Mouse (Mus musculus) spleen, embryonic (tissue): Measurements from ENCODE around the gene Rasgrp2.

Experiments
- CTCF ChIA-PET: fragments of 350-600 bp; sonication (Branson Sonifier 250); formaldehyde crosslinking; loops from one replicate; lab custom pipeline; 2022; lab: Charles Lee

Gene Rasgrp2

GRCm38 (mm10) chr19:6405433-6405832 is 6.3 kb downstream of the Rasgrp2 start:
- CTCF ChIA-PET: interaction anchor here (0.6 kb wide), 1 partner anchor 172 kb away, joined by 3 read pairs; no protein-coding TSS in a partner anchor

DNA sequence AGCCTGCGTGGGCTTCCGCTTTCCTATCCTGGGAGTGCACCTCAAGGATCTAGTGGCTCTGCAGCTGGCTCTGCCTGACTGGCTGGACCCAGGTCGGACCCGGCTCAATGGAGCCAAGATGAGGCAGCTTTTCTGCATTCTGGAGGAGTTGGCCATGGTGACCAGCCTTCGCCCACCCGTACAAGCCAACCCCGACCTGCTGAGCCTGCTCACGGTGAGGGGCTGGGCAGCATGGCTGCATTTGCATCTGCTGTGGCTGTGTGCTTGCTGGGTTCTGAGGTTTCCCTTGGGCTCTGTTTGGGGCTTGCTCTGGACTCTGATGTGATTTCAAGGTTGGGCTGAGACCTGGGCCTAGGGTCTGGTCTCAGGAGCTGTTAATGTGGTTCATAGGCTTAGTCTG is 8.0 kb downstream of the Rasgrp2 start:
- CTCF ChIA-PET: no interaction called here

- CTCF ChIA-PET: no interaction called here
Measured at GRCm38 (mm10) chr19:6407816-6408510, 8.8 kb downstream of the Rasgrp2 start.

- CTCF ChIA-PET: no interaction called here
Measured at GRCm38 (mm10) chr19:6408749-6409148, 9.6 kb downstream of the Rasgrp2 start.

DNA sequence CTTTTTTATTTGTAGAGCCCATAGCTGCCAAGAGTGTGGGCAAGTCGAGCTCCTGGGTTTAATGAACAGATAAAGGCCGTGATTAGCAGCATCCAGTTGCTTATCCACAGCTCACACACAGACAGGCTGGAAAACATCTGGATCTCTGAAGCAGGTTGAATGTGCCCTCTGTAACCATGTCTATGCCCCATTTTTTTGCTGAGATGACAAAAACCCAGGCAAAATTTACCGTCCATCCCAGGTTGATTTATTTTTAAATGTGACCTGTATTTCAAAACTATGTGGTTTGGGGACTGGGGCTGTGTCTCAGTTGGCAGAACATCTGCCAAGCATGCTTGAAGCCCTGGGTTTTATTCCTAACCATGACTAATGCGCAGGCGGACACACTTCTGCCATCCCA is 10.0 kb downstream of the Rasgrp2 start:
- CTCF ChIA-PET: no interaction called here

- CTCF ChIA-PET: interaction anchor here (1.1 kb wide), 1 partner anchor 72 kb away, joined by 3 read pairs; no protein-coding TSS in a partner anchor
Measured at GRCm38 (mm10) chr19:6409936-6410335, 10.8 kb downstream of the Rasgrp2 start.

- CTCF ChIA-PET: interaction anchor here (1.4 kb wide), 1 partner anchor 11 kb away, joined by 3 read pairs; no protein-coding TSS in a partner anchor
Measured at GRCm38 (mm10) chr19:6412798-6413197, 13.7 kb downstream of the Rasgrp2 start.

- CTCF ChIA-PET: no interaction called here
Measured at GRCm38 (mm10) chr19:6415454-6415853, 16.3 kb downstream of the Rasgrp2 start.

- CTCF ChIA-PET: interaction anchor here (0.8 kb wide), 1 partner anchor 15 kb away, joined by 3 read pairs; no protein-coding TSS in a partner anchor
Measured at GRCm38 (mm10) chr19:6416124-6416770, 17.1 kb downstream of the Rasgrp2 start.

DNA sequence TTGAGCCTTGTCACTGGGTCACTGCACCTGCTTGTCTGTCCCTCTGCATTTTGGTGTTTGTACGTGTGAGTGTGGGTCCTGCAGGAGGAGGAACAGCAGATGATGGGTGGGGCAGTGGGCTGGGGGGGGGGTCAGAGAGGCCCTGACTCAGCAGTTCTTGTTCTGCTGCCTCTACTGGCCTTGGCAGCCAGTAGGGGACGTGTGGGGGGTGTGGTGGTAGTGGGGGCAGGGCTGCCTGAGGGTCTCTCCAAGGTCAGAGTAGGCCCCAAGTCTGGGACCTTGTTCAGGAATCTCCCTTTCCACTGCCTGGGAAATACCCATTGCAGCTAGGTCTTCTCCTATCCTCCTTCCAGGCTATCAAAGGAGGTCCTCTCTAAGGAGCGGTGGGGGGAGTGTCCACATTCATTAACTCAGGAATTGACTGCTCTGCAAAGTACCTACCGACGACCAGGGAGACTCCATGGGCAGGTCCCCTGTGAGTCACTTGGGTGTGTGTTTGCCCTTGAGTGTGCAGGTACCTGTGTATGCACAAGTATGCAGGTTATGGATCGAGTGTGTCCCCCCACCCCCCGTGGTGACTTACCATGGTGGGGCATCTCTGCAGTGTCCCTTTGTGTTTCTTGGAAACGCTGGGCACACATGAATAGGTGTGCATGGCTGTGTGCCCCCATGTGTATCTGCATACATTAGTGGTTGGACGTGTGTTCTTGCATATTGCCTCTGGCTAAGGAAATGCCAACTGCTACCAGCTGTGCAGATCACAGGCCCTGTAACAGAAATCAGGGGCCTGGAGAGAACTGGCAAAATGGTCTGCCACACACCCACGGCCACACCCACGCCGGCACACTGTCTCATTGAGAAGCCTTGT is 18.0 kb downstream of the Rasgrp2 start:
- CTCF ChIA-PET: interaction anchor here (0.5 to 0.7 kb wide), 2 partner anchors 20 to 35 kb away, joined by 3 to 4 read pairs; no protein-coding TSS in a partner anchor

DNA sequence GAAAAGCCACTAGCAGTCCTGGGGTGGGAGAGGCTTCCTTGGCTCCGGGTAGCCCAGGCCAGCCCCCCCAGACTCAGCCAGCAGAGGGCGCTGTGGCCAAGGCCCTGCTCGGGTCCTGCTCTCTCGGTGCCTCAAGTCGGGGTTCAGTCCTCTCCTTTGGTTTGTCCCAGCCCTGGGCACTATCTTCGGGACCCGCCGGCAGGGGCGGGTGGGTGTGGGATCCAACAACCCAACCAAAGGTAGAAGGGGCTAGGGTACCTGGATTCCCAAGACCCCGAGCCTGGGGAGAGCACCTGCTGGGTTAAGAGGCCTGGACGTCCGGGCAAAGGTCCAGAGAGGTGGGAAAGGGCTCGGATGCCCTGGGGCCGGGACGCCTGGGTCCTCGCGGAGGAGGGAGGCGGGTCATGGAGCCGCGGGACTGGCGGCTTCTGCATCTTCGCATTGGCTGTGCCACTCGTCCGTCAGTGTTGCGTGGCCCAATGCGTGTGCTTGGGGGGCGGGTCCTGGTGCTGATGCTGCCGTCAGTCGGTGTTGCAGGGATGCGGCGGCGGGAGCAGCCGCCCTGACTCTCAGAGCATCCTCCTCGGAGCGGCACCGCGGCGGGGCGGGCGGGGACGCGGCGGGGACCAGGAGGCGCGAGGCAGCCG is 19.2 kb downstream of the Rasgrp2 start, which contains the start of gene Nrxn2:
Gene Nrxn2 (plus strand): TSS at position 499 of the 647 bp plus-strand sequence.
- CTCF ChIA-PET: interaction anchor here (0.7 kb wide), 1 partner anchor 34 kb away, joined by 3 read pairs; no protein-coding TSS in a partner anchor

DNA sequence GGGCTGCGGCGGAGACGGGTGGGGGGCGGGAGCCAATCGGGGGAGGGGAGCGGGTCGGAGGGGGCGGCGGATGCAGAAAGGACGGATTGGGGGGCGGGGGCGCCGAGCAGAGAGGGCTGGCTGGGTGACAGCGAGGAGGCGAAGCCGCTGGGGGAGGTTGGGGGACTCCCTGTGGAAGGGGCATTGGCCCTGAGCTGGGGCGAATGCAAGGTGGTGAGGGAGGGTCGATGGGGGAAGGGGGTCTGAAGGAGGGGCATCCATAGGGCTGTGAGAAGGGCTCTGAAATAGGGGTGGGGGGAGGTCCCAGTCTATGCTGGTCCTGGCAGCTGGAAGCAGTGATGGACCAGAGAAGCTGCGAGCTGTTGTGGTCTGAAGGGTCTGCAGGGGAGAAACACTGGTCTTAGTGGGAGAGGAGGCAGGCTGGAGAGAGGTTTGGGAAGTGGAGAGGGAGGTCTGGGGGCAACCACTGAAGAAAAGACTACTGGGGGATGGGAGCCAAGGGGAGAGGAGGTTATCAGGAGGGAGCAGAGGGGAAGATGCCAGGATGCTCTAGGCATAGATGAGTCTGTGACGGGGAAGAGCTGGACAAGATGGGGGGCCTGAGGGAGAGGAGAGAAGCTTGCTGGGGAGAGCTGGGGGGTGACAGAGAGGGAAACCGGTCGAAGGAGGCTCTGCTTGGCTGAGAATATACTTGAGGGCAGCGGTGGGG is 20.0 kb downstream of the Rasgrp2 start:
- CTCF ChIA-PET: interaction anchor here (0.6 kb wide), 1 partner anchor 1457 kb away, joined by 8 read pairs; no protein-coding TSS in a partner anchor

DNA sequence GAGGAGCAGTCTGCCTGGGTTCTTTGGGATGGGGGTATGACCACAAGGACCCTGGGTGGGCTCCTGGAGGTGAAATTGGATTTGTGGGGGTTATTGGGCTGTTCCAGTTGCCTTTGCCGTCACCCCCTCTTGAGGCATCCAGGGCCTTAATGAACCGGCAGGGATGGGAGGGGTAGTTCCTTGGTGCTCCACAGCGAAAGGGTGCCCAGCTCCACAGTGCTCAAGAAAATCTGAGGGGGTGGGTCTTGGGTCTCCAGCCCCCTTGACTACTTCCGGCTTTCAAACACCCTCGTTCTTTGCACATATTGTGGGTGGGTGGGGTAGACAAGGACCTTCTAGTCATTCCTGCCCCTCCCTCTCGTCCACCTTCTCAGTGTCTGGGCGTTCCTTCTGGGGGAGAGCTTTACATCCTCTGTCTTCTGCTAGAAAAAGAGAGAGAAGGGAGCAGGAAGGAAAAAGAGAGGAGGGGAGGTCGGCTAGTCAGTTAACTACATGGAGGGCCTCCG is 20.7 kb downstream of the Rasgrp2 start:
- CTCF ChIA-PET: interaction anchor here (0.6 kb wide), 1 partner anchor 1458 kb away, joined by 8 read pairs; no protein-coding TSS in a partner anchor

DNA sequence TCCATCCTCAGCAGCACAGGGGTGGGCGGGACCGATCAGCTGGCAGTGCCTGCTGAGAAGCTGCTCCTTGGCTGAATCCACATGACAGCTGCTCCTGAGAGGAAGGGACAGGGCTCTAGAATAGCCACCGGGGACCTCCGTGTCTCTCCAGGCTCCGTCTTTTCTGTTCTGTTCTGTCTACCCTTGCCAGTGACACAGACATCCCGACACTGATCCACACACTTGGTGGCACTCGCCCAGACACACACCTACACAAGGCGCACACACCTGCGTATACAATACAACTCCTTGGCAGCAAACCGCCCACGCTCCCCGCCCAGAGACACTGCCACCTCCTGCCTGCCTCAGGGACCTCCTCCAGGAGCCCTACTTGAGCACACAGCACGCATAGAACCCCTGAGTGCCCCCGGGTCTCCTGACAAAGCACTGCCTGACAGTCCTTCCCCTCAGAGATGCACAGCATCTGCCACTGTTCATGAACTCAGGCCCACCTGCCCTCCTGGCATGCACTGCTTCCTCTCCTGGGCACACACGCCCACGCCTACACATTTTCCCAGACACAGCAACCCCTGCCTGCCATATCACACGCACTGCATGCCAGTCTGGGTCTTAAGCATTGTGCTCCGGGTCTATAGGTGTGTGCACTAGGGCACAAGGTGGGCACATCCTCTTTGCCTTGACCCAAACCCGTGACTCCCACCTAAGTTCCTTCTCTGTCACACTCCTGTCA is 21.5 kb downstream of the Rasgrp2 start:
- CTCF ChIA-PET: no interaction called here

DNA sequence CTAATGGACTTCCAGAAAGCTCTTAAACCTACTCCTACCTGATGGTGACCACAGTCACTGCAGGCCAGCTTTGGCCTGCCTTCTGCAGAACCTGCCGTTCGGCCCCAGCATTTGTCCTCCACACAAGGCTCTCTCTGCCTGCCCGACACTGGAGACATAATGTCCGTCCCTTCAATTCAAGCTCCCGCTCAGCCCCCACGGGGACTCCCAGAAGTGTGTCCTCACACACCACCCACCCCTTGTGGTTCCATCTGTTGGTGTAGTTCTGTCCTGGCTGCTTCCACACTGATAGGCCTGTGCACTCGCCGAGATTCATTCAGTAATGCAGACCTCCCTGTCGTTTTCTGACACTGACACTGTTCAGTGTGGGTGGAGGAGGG is 22.1 kb downstream of the Rasgrp2 start:
- CTCF ChIA-PET: no interaction called here

DNA sequence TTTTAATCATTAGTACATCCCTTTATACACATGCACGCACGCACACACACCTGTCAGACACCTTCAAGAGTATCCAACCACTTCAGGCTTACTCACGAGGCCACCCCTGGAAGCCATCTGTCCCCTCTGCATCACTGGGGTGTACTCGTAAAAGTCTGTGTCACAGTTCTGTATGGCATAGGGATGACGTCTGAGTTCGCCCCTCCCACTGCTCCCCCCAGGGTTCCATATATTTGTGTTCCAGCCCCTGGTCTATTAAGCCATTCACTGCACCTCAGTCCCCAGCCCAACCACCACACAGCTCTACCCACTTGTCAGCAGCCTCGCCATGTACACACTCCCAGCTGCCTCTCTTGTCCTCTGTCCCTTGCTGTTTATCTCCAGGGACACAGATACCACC is 22.9 kb downstream of the Rasgrp2 start:
- CTCF ChIA-PET: no interaction called here

DNA sequence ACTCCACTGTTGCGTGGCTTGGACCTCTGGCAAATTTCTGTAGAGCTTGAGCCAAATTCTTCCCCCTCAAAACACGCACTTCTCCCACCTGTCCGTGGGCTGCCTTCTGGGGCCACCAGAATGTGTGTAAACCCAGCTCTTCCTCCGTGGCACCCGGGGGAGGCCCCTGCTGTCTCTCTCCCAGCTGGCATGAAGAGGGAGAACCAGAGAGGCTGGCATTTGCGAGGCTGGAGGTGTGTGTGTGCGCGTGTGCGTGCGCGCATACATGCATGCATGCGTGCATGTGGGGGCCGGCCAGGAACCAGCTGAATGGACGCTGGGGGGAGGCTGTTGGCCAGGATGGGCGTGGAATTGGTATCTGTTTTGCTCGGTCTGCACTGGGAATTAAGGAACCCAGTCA is 24.1 kb downstream of the Rasgrp2 start:
- CTCF ChIA-PET: interaction anchor here (0.6 kb wide), 1 partner anchor 11 kb away, joined by 4 read pairs; no protein-coding TSS in a partner anchor

DNA sequence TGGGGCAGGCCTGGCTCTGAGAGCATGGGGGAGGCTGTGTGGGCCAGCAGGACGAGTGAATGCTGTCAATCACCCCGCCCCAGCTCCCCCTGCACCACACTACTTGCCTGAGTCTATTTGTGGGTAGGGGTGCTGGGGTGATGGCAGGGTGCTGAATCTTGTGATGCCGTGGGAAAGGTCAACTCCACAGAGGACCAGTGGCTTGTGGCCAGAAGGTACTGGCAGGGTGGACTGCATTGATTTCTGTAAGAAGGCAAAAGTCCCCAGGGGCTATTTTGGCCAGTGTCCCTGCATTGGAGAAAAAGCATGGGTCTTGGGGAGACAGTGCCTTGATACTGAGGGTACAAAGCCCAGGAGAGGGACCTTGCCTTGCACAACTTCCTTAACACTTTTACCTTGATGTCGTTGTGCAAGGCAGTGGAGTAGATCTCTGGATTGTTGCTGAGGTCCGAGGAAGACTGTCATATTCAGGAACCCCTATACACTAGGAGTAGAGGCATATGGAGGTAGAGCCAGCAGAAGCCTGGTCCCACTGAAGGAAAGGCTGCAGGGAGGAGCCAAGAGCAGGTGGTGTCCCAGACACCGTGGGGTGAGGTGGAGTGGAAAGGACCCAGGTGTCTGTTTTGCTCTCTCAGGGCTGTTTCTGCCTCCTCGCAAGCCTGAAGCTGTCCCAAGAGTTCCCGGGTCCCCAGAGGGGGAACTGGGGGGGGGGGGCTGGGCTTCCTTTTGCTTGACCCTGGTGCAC is 25.2 kb downstream of the Rasgrp2 start:
- CTCF ChIA-PET: no interaction called here

GRCm38 (mm10) chr19:6425595-6425994 is 26.5 kb downstream of the Rasgrp2 start:
- CTCF ChIA-PET: no interaction called here
